Mouse (Mus musculus): ENCODE measurements around the gene Arrdc1.
"Not testable (repeated sequence)": the region's sequence is repeated elsewhere in the genome, so short reads cannot be mapped to it uniquely, and the experiment has no call there.

Gene Arrdc1

GRCm38 (mm10) chr2:24935057-24935796 is at the start of gene Arrdc1:
TSS of gene Arrdc1 (minus strand) at chr2:24935252.
- DNase-seq (ENCODE audit: low spot score in 2 of 2): peak; percentile 93 to 94

GRCm38 (mm10) chr2:24976960-24977359 is 41.9 kb upstream of the Arrdc1 start:
- peak in 1 of 2 experiments; percentile 14 for DNase-seq (ENCODE audit: low spot score in 2 of 2)

- peak; percentile 83 to 84 for DNase-seq (ENCODE audit: low spot score in 2 of 2)
Measured at GRCm38 (mm10) chr2:24975704-24976297, 40.7 kb upstream of the Arrdc1 start, which contains the start of gene Pnpla7. TSS of gene Pnpla7 (plus strand) at chr2:24976033.

GRCm38 (mm10) chr2:24974906-24975703 is 40.1 kb upstream of the Arrdc1 start, which contains the start of gene Mrpl41:
TSS of gene Mrpl41 (minus strand) at chr2:24975098.
- DNase-seq (ENCODE audit: low spot score in 2 of 2): peak; percentile 99

- DNase-seq (ENCODE audit: low spot score in 2 of 2): not testable (repeated sequence)
Measured at GRCm38 (mm10) chr2:24974452-24974851, 39.4 kb upstream of the Arrdc1 start.

GRCm38 (mm10) chr2:24970386-24970785 is 35.3 kb upstream of the Arrdc1 start:
- DNase-seq (ENCODE audit: low spot score in 2 of 2): no peak

GRCm38 (mm10) chr2:24962304-24963000 is 27.4 kb upstream of the Arrdc1 start, which contains the start of gene Dph7:
TSS of gene Dph7 (plus strand) at chr2:24962400.
- DNase-seq (ENCODE audit: low spot score in 2 of 2): peak; percentile 93 to 95

GRCm38 (mm10) chr2:24960910-24961309 is 25.9 kb upstream of the Arrdc1 start:
- DNase-seq (ENCODE audit: low spot score in 2 of 2): peak in 1 of 2 experiments; percentile 47

- no peak for DNase-seq (ENCODE audit: low spot score in 2 of 2)
Measured at GRCm38 (mm10) chr2:24952537-24953055, 17.5 kb upstream of the Arrdc1 start.

- DNase-seq (ENCODE audit: low spot score in 2 of 2): no peak
Measured at GRCm38 (mm10) chr2:24950189-24950535, 15.1 kb upstream of the Arrdc1 start.

GRCm38 (mm10) chr2:24949421-24950188 is 14.6 kb upstream of the Arrdc1 start, which contains the start of gene Zmynd19:
TSS of gene Zmynd19 (plus strand) at chr2:24949792.
- peak; percentile 98 to 99 for DNase-seq (ENCODE audit: low spot score in 2 of 2)

- not testable (repeated sequence) for DNase-seq (ENCODE audit: low spot score in 2 of 2)
Measured at GRCm38 (mm10) chr2:24944304-24944703, 9.3 kb upstream of the Arrdc1 start.

- DNase-seq (ENCODE audit: low spot score in 2 of 2): no peak
Measured at GRCm38 (mm10) chr2:24942092-24942491, 7.0 kb upstream of the Arrdc1 start.

- peak; percentile 33 to 58 for DNase-seq (ENCODE audit: low spot score in 2 of 2)
Measured at GRCm38 (mm10) chr2:24934441-24934963, 550 bp downstream of the Arrdc1 start.

- no peak for DNase-seq (ENCODE audit: low spot score in 2 of 2)
Measured at GRCm38 (mm10) chr2:24929593-24929992, 5.5 kb downstream of the Arrdc1 start.

- DNase-seq (ENCODE audit: low spot score in 2 of 2): no peak
Measured at GRCm38 (mm10) chr2:24929119-24929518, 5.9 kb downstream of the Arrdc1 start.

GRCm38 (mm10) chr2:24927810-24928479 is 7.1 kb downstream of the Arrdc1 start:
- peak in 1 of 2 experiments; percentile 37 for DNase-seq (ENCODE audit: low spot score in 2 of 2)

- DNase-seq (ENCODE audit: low spot score in 2 of 2): no peak
Measured at GRCm38 (mm10) chr2:24926965-24927358, 8.1 kb downstream of the Arrdc1 start.

- no peak for DNase-seq (ENCODE audit: low spot score in 2 of 2)
Measured at GRCm38 (mm10) chr2:24926345-24926964, 8.6 kb downstream of the Arrdc1 start.
